Mouse (Mus musculus) adrenal gland, adult (tissue): ENCODE results near the gene Tmem62.
"Not testable (repeated sequence)": the region's sequence is repeated elsewhere in the genome, so short reads cannot be mapped to it uniquely, and the experiment has no call there.

Experiments used
- DNase-seq, 2 experiments: peaks; one replicate each; pipeline ENCODE4 v3.0.0; 2022 to 2023; ENCODE audit warnings: low spot score in 1 of 2; ENCODE audit not compliant: inconsistent age in 2 of 2

The Tmem62 gene

GRCm38 (mm10) chr2:120976990-120977925 lies at the start of gene Tmem62:
TSS of gene Tmem62 (plus strand) at chr2:120977017.
- peak; percentile 80 to 94 for DNase-seq

- no peak for DNase-seq
These were observed 43.8 kb upstream of the Tmem62 start for GRCm38 (mm10) chr2:120933038-120933437.

GRCm38 (mm10) chr2:120951208-120951607 lies 25.6 kb upstream of the Tmem62 start:
- no peak for DNase-seq

GRCm38 (mm10) chr2:120952176-120952938 lies 24.5 kb upstream of the Tmem62 start:
- DNase-seq: no peak

- DNase-seq: no peak
These were observed 17.5 kb upstream of the Tmem62 start for GRCm38 (mm10) chr2:120959363-120959762.

- DNase-seq: no peak
These were observed 17.0 kb upstream of the Tmem62 start for GRCm38 (mm10) chr2:120959827-120960226.

- DNase-seq: no peak
These were observed 16.6 kb upstream of the Tmem62 start for GRCm38 (mm10) chr2:120960261-120960660.

GRCm38 (mm10) chr2:120963110-120963509 lies 13.7 kb upstream of the Tmem62 start:
- DNase-seq: no peak

- no peak for DNase-seq
These were observed 11.3 kb upstream of the Tmem62 start for GRCm38 (mm10) chr2:120965486-120965885.

GRCm38 (mm10) chr2:120970045-120970539 lies 6.7 kb upstream of the Tmem62 start:
- peak in 1 of 2 experiments; percentile 33 for DNase-seq

- DNase-seq: peak; percentile 90 to 94
These were observed 6.2 kb upstream of the Tmem62 start, which contains the start of gene Ubr1 for GRCm38 (mm10) chr2:120970559-120971080. TSS of gene Ubr1 (minus strand) at chr2:120970715.

GRCm38 (mm10) chr2:120971766-120972165 lies 5.1 kb upstream of the Tmem62 start:
- DNase-seq: no peak

GRCm38 (mm10) chr2:120972257-120972656 lies 4.6 kb upstream of the Tmem62 start:
- DNase-seq: not testable (repeated sequence)

- DNase-seq: peak in 1 of 2 experiments; percentile 38
These were observed 3.9 kb upstream of the Tmem62 start for GRCm38 (mm10) chr2:120972964-120973363.

- DNase-seq: peak in 1 of 2 experiments; percentile 42
These were observed 509 bp upstream of the Tmem62 start for GRCm38 (mm10) chr2:120976308-120976707.

- peak in 1 of 2 experiments; percentile 32 for DNase-seq
These were observed 1.3 kb downstream of the Tmem62 start for GRCm38 (mm10) chr2:120977926-120978692.

- peak in 1 of 2 experiments; percentile 32 for DNase-seq
These were observed 1.8 kb downstream of the Tmem62 start for GRCm38 (mm10) chr2:120978693-120979037.

GRCm38 (mm10) chr2:120979819-120980218 lies 3.0 kb downstream of the Tmem62 start:
- peak; percentile 26 to 60 for DNase-seq

- DNase-seq: no peak
These were observed 4.0 kb downstream of the Tmem62 start for GRCm38 (mm10) chr2:120980861-120981260.

- no peak for DNase-seq
These were observed 6.8 kb downstream of the Tmem62 start for GRCm38 (mm10) chr2:120983611-120984010.
